Mouse (Mus musculus) MEL (cell line): ENCODE measurements around the gene Maml3.

Experiments
- CHD1 ChIP-seq: IDR thresholded peaks from 2 replicates; pipeline ENCODE4 v1.6.1; 2012; ENCODE audit warnings: low read depth, mild to moderate bottlenecking, inconsistent platforms, low read length, improper control_type of control experiment
- CTCF ChIP-seq, 3 experiments: IDR thresholded peaks in 2 of 3; conservative IDR thresholded peaks in 1 of 3; 2 replicates each; pipeline ENCODE4 v1.5.1; 2011 to 2012; ENCODE audit warnings: low read length in 3 of 3, low read depth in 2 of 3, mild to moderate bottlenecking in 2 of 3, improper control_type of control experiment in 1 of 3, inconsistent platforms in 1 of 3, mixed read lengths in 1 of 3, moderate library complexity in 1 of 3; ENCODE audit not compliant: control insufficient read depth in 1 of 3, insufficient read depth in 1 of 3, poor library complexity in 1 of 3, severe bottlenecking in 1 of 3
- MAZ ChIP-seq: IDR thresholded peaks from 2 replicates; pipeline ENCODE4 v1.6.1; 2012; ENCODE audit warnings: low read depth, mild to moderate bottlenecking, inconsistent platforms, low read length, improper control_type of control experiment
- NRF1 ChIP-seq: IDR thresholded peaks from 2 replicates; pipeline ENCODE4 v1.6.1; 2014; ENCODE audit warnings: low read depth, mild to moderate bottlenecking, inconsistent platforms, low read length, improper control_type of control experiment, moderate library complexity; ENCODE audit not compliant: poor library complexity, insufficient read depth, severe bottlenecking
- POLR2A ChIP-seq, 2 experiments: IDR thresholded peaks; 2 replicates each; pipeline ENCODE4 v1.6.1; 2011 to 2012; ENCODE audit warnings: low read length in 2 of 2, mild to moderate bottlenecking in 2 of 2, control low read depth in 1 of 2, improper control_type of control experiment in 1 of 2, low read depth in 1 of 2, moderate library complexity in 1 of 2; ENCODE audit not compliant: control insufficient read depth in 1 of 2, insufficient read depth in 1 of 2, poor library complexity in 1 of 2

GRCm38 (mm10) chr3:52018103-52018439 lies 86.8 kb downstream of the Maml3 start:
- TF ChIP-seq POLR2A (IDR thresholded peaks at IDR 0.05; ENCODE audit: control insufficient read depth in 1 of 2, insufficient read depth in 1 of 2, low read depth in 1 of 2, low read length in 2 of 2, poor library complexity in 1 of 2), result no peak
- no peak for TF ChIP-seq NRF1
- TF ChIP-seq CTCF (IDR thresholded peaks at IDR 0.05 in 2 of 3, conservative IDR thresholded peaks at IDR 0.05 in 1 of 3; ENCODE audit: control insufficient read depth in 1 of 3, insufficient read depth in 1 of 3, low read depth in 2 of 3, low read length in 3 of 3, poor library complexity in 1 of 3, severe bottlenecking in 1 of 3), result no peak
- TF ChIP-seq MAZ, result no peak
- TF ChIP-seq CHD1, result no peak
